Mouse (Mus musculus) activated CD4-positive, CD25-positive, alpha-beta regulatory T cell, adult 4 months (primary cell): ENCODE measurements around the gene Spryd4. TPM values are rescaled to one million over a fixed set of nuclear protein-coding genes. Genes with fewer than 3 reads are reported as not detected.
A peak's percentile ranks its signal among the peaks of the same experiment; 100 is the strongest.
"Not testable (repeated sequence)": the region's sequence is repeated elsewhere in the genome, so short reads cannot be mapped to it uniquely, and the experiment has no call there.

Experiments used
- ATAC-seq: one replicate; pipeline ENCODE4 v1.8.0; 2017
- polyA plus RNA-seq, 2 experiments: library from polyadenylated mRNA; unstranded; fragments of 100-300 nt; shearing (Covaris generic); gene quantifications; one replicate each; pipeline ENCODE4 v1.2.1; 2017

Spryd4 gene
- polyA plus RNA-seq, 2 experiments from 2014 or later: 13.3 to 15.6 TPM

- ATAC-seq: no peak
Observed at GRCm38 (mm10) chr10:128185277-128185940, 26.2 kb downstream of the Spryd4 start.

- ATAC-seq: no peak
Observed at GRCm38 (mm10) chr10:128184296-128184695, 27.3 kb downstream of the Spryd4 start.

- ATAC-seq: no peak
Observed at GRCm38 (mm10) chr10:128179989-128180388, 31.6 kb downstream of the Spryd4 start, which contains the start of gene Rbms2. Rbms2 (minus strand) TSS chr10:128180297.

GRCm38 (mm10) chr10:128177316-128177715 lies 34.3 kb downstream of the Spryd4 start:
- ATAC-seq: no peak

GRCm38 (mm10) chr10:128175996-128176755 lies 35.4 kb downstream of the Spryd4 start:
- peak; percentile 98 for ATAC-seq

GRCm38 (mm10) chr10:128175302-128175701 lies 36.3 kb downstream of the Spryd4 start:
- no peak for ATAC-seq

GRCm38 (mm10) chr10:128171348-128171747 lies 40.3 kb downstream of the Spryd4 start:
- ATAC-seq: not testable (repeated sequence)

GRCm38 (mm10) chr10:128167091-128167490 lies 44.5 kb downstream of the Spryd4 start:
- ATAC-seq: no peak

- ATAC-seq: not testable (repeated sequence)
Observed at GRCm38 (mm10) chr10:128165726-128166125, 45.9 kb downstream of the Spryd4 start.

Other genes starting within 250 kb of the Spryd4 start
- not detected for gene Hsd17b6, start 204.2 kb downstream of the Spryd4 start, polyA plus RNA-seq
- gene Prim1, start 196.6 kb downstream of the Spryd4 start, polyA plus RNA-seq: 10 to 100 TPM; 26.5 to 37.8 TPM
- gene Naca, start 176.2 kb downstream of the Spryd4 start, polyA plus RNA-seq: 1,000 to 10,000 TPM; 1,124 to 1,330 TPM
- 100 to 1,000 TPM; 194 to 285 TPM for gene Ptges3, start 152.9 kb downstream of the Spryd4 start, polyA plus RNA-seq
- 100 to 1,000 TPM; 413 to 469 TPM for gene Atp5b, start 128.5 kb downstream of the Spryd4 start, polyA plus RNA-seq
- 10 to 100 TPM; 44.1 to 53.3 TPM for gene Baz2a, start 120.2 kb downstream of the Spryd4 start, polyA plus RNA-seq
- 10 to 100 TPM; 20.9 to 25.0 TPM for gene Rbms2, start 31.5 kb downstream of the Spryd4 start, polyA plus RNA-seq
- under 1 TPM in 1 of 2 experiments, not detected in 1; 0.26 TPM for gene Gls2, start 17.4 kb downstream of the Spryd4 start, polyA plus RNA-seq
- gene Mip, start 14.0 kb upstream of the Spryd4 start, polyA plus RNA-seq: not detected
- gene Timeless, start 20.3 kb upstream of the Spryd4 start, polyA plus RNA-seq: 10 to 100 TPM; 23.7 to 35.9 TPM
- gene Apon, start 42.3 kb upstream of the Spryd4 start, polyA plus RNA-seq: not detected
- not detected for gene Apof, start 56.9 kb upstream of the Spryd4 start, polyA plus RNA-seq
- 10 to 100 TPM; 45.6 to 66.1 TPM for gene Stat2, start 58.8 kb upstream of the Spryd4 start, polyA plus RNA-seq
- gene Il23a, start 86.9 kb upstream of the Spryd4 start, polyA plus RNA-seq: not detected
- 10 to 100 TPM; 18.9 to 21.1 TPM for gene Pan2, start 91.5 kb upstream of the Spryd4 start, polyA plus RNA-seq
- gene Cnpy2, start 110.7 kb upstream of the Spryd4 start, polyA plus RNA-seq: 100 to 1,000 TPM in 1 of 2 experiments, 10 to 100 TPM in 1; 96.7 to 115 TPM
- gene Cs, start 125.9 kb upstream of the Spryd4 start, polyA plus RNA-seq: 100 to 1,000 TPM; 145 to 149 TPM
- 10 to 100 TPM; 14.3 to 20.3 TPM for gene Coq10a, start 157.2 kb upstream of the Spryd4 start, polyA plus RNA-seq
- 1 to 10 TPM; 2.6 to 4.5 TPM for gene Ankrd52, start 165.3 kb upstream of the Spryd4 start, polyA plus RNA-seq
- not detected for gene Slc39a5, start 189.4 kb upstream of the Spryd4 start, polyA plus RNA-seq
- gene Nabp2, start 199.7 kb upstream of the Spryd4 start, polyA plus RNA-seq: 10 to 100 TPM; 75.0 to 81.0 TPM
- gene Rnf41, start 199.8 kb upstream of the Spryd4 start, polyA plus RNA-seq: 10 to 100 TPM; 26.1 to 39.3 TPM
- 10 to 100 TPM; 53.8 to 54.8 TPM for gene Smarcc2, start 247.4 kb upstream of the Spryd4 start, polyA plus RNA-seq